Mouse (Mus musculus) hindbrain, embryonic 11.5 days (tissue): Measurements from ENCODE around the gene Gm12185. TPM values are rescaled to one million over a fixed set of nuclear protein-coding genes. Genes with fewer than 3 reads are reported as not detected.

Experiments used
- polyA plus RNA-seq: library from polyadenylated mRNA; unstranded; fragments of >200 nt; fragmentation: Nextera tagmentation; extraction: Ambion mirVana; gene quantifications from 2 replicates; pipeline ENCODE4 v1.2.1, GENCODE M21; 2014

Gm12185 gene
- polyA plus RNA-seq, 1 experiment from 2014 or later = not detected

Other genes starting within 250 kb of the Gm12185 start
- 654 and 661 TPM in 2 replicates for gene Rack1, start 191.9 kb downstream of the Gm12185 start, polyA plus RNA-seq
- 4.2 and 4.5 TPM in 2 replicates for gene Trim41, start 174.9 kb downstream of the Gm12185 start, polyA plus RNA-seq
- 0.56 and 0.77 TPM in 2 replicates for gene Trim7, start 166.1 kb downstream of the Gm12185 start, polyA plus RNA-seq
- gene Gm12184, start 165.6 kb downstream of the Gm12185 start, polyA plus RNA-seq = 5.8 and 7.4 TPM in 2 replicates
- gene Irgm1, start 120.5 kb downstream of the Gm12185 start, polyA plus RNA-seq = 1.5 and 2.1 TPM in 2 replicates
- 0.14 and 0.26 TPM in 2 replicates for gene Gm5431, start 90.0 kb downstream of the Gm12185 start, polyA plus RNA-seq
- 1.8 and 2.3 TPM in 2 replicates for gene Psme2b, start 46.0 kb downstream of the Gm12185 start, polyA plus RNA-seq
- gene Olfr56, start 13.3 kb downstream of the Gm12185 start, polyA plus RNA-seq = 0.14 TPM in 1 of 2 replicates, not detected in the other
- gene 9930111J21Rik1, start 12.8 kb downstream of the Gm12185 start, polyA plus RNA-seq = 0.17 and 0.54 TPM in 2 replicates
- not detected in 2 replicates for gene Tgtp1, start 1.9 kb upstream of the Gm12185 start, polyA plus RNA-seq
- gene 9930111J21Rik2, start 59.0 kb upstream of the Gm12185 start, polyA plus RNA-seq = 0.11 and 0.42 TPM in 2 replicates
- gene Tgtp2, start 72.0 kb upstream of the Gm12185 start, polyA plus RNA-seq = not detected in 2 replicates
- gene Ifi47, start 84.4 kb upstream of the Gm12185 start, polyA plus RNA-seq = 0.20 and 0.71 TPM in 2 replicates
- gene Olfr1396, start 122.6 kb upstream of the Gm12185 start, polyA plus RNA-seq = not detected in 2 replicates
- not detected in 2 replicates for gene Olfr1395, start 150.0 kb upstream of the Gm12185 start, polyA plus RNA-seq
- gene Olfr1394, start 162.2 kb upstream of the Gm12185 start, polyA plus RNA-seq = not detected in 2 replicates
- gene Btnl9, start 194.9 kb upstream of the Gm12185 start, polyA plus RNA-seq = 0.10 TPM in 1 of 2 replicates, not detected in the other
- gene Zfp62, start 211.1 kb upstream of the Gm12185 start, polyA plus RNA-seq = 59.0 and 63.2 TPM in 2 replicates